Mouse (Mus musculus): ENCODE measurements around the gene Brcc3.

Gene Brcc3

DNA sequence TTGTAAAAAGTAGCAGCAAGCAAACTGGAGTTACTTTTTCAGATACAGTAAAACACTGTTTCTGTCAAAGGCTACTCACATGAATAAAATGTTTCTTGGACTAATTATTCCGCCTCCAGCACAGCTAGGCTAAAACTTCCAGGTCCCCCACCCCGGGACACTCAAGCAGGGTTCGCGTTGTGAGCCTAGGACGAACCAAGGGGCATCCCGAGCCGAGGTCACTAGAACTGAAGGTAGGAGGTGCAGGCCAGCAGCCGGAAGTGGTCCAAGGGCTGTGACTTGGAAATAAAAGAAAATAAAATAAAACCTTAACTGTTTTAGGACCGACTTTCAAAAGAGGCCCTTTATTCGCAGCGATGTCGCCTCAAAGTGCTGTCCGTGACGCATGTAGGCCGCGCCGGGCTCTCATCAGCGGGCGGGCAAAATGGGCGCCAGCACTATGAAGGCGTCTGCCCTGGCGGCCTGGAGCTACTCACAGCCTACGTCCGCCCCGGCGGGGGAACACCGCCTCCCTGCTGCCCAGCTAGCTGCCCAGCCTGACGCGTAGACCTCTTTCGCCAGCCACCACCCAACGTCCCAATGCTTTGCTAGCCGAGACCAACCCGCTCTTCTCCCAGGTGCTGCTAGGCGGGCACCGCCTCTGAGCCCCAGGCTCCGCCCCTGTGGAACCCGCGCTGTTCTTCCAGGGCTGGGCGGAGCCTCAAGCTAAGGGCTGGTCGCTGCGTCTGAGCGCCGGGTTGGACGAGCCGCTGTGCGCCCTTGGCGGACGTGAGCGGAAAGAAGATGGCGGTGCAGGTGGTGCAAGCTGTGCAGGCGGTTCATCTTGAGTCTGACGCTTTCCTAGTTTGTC lies at the start of gene Brcc3, which contains the start of the genes Cmc4 and Mtcp1:
Brcc3 (plus strand) TSS at position 693 of the 850 bp plus-strand sequence.
Cmc4 (minus strand) TSS at position 649 of the 850 bp plus-strand sequence.
Mtcp1 (minus strand) TSS at position 653 of the 850 bp plus-strand sequence.
- peak; percentile 87 to 92 for DNase-seq

GRCm38 (mm10) chrX:75370197-75370596 lies 46.2 kb upstream of the Brcc3 start:
- no peak for DNase-seq

DNA sequence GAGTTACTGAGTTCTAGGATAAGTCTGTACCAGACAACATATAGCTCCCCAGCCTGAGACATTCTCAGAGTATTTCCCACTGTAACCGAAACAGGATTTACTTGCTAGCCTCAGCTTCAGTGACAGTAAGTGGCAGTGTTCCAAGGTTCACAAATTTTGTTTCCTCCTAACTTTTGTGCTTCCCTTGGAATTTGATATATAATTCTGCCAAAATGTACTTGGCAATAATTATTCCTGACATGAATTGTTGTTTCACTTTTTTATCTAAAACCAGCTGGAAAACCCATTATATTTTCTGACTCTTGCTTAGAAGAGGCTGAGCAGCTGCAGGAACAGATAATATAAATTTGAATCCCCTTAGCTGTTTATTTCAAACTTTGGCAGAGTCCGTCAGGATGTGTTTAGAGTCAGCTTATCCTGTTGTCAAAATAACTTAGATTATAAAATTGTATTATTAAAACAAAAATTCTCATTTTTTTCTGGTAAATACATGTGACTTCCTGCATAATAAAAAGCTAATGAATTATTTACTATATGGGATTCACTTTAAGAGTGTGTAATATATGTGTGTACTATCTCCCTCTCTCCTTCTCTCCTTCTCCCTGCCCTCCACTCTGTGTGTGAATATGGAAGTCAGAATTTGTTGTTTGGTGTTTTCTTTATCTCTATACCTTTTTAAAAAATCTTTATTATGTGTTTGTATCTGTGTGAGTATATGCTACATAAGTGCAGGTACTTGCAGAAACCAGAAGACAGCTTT lies 43.6 kb upstream of the Brcc3 start:
- no peak for DNase-seq

- no peak for DNase-seq
Measured at GRCm38 (mm10) chrX:75376815-75377214, 39.6 kb upstream of the Brcc3 start.

DNA sequence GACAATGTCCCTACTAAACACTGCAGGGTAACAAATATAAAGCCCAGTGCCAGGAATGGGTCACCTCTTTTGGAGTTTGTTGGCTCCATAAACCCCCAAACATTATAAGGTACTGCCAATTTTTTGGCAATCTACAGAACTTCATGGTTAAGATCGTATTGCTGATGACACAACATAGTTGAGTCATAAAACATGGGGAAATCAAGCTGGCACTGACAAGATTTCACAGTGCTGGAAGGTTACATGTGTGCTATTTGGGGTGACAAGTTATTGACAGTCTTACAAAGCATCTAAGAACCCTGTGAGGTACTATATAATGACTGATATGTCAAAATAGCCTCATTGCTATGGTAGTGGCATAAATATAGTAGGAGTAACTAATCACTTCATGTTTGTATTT lies 35.3 kb upstream of the Brcc3 start:
- no peak for DNase-seq

DNA sequence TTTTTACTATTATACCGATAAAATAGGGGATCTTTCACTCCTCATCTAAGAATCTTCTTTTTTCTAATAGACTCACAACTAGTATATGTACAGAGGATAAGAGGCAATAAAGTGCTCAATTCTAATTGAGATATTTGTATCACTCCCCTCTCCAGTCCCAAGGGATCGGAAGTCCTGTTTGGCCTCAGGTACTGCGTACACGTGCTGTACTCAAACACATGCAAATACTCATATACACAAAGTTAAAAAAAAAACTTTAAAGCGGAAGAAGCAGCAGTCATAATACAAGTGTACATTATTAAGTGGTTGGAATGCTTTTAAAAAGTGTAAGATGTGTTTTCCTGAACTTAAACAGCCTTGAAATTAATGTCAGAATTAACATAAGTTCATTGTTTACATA lies 34.7 kb upstream of the Brcc3 start:
- DNase-seq: peak; percentile 4 to 6

- peak; percentile 76 to 88 for DNase-seq
Measured at GRCm38 (mm10) chrX:75382195-75382771, 34.1 kb upstream of the Brcc3 start, which contains the start of the genes Fundc2 and F8. Gene Fundc2 (plus strand): TSS chrX:75382399. Gene F8 (minus strand): TSS chrX:75382615.

DNA sequence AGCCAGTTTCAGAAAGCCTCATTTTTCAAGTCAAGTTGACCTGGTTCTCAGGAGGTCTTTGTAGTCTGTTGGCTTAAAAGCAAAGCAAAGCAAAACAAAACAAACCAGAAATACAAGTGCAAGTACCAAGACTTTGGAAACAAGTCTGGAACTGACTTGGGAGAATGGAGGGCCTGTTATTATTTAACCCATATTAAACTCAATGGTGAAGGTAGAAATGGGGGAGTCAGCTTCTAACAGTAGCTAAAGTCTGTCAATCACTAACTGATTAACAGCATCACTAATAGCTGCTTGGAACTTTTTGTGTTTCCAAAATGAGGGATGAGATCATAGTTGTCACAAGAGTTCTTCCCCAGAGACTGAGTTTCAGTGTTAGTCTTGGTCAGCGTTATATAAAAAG lies 17.0 kb upstream of the Brcc3 start:
- no peak for DNase-seq

DNA sequence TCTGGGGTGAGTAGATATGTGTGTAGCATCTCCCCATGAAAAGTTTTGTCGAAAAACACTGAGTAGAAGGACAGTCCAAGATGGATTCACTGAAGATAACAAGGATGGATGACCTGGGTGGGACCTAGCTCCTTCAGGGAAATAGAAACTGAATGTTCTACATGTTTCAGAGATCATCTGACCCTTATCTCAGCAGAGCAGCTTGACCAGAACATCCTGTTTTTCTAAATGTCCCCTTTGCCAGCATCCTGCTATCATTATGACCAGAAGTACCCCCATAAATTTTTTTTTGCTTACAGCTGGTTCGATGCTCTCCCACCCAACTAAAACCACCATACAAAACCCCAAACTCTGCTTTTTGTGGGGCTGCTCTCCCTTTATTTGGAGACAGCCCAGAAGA lies 13.8 kb upstream of the Brcc3 start:
- DNase-seq: no peak

GRCm38 (mm10) chrX:75403350-75403749 lies 13.1 kb upstream of the Brcc3 start:
- DNase-seq: no peak

- DNase-seq: no peak
Measured at GRCm38 (mm10) chrX:75409711-75410110, 6.7 kb upstream of the Brcc3 start.

- no peak for DNase-seq
Measured at GRCm38 (mm10) chrX:75454597-75454996, 38.2 kb downstream of the Brcc3 start.

DNA sequence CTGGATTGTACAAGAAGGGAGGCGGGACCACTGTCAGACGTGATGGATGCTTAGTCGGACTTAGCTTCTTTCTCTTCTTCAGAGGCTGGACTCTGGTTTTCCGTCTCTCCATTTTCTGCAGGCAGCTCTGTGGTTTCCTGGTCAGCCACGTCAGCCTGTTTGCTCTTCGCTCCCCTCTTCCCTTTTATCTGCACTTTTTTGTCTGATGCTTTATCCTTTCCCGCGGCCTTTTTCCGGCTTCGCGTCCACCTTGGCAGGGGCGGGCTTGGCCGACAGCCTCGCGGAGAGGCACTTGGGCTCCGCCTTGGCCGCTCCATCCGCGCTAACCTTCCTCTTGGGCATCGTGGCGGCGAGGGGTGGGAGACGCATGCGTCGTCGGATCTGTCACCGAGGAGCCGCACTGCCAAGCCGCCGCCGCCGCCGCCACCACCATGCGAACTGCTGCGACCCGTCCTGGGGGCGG lies 58.8 kb downstream of the Brcc3 start:
- peak; percentile 85 to 91 for DNase-seq

DNA sequence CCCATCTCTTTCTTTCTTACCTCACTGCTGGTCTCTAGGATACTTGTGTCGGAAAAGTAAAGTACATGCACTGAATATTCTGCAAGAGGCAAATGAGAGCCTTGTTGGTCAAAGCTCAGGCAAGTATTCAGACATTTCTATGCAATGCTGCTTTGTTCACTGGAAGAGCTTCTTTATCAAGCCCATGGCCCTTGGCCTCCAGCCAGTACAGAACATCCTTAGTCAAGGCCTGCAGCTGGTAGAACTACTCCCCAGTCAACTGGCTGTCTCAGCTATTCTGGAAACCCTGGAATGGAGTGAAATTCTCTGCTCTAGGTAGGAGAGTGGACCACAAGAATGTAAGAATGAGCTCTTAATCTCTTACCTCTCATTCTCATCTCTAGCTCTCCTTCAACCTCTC lies 73.5 kb downstream of the Brcc3 start:
- no peak for DNase-seq

All from cerebellum, postnatal 10 days (tissue).